Mouse (Mus musculus): Measurements from ENCODE around the gene Rnf5.

Gene Rnf5

DNA sequence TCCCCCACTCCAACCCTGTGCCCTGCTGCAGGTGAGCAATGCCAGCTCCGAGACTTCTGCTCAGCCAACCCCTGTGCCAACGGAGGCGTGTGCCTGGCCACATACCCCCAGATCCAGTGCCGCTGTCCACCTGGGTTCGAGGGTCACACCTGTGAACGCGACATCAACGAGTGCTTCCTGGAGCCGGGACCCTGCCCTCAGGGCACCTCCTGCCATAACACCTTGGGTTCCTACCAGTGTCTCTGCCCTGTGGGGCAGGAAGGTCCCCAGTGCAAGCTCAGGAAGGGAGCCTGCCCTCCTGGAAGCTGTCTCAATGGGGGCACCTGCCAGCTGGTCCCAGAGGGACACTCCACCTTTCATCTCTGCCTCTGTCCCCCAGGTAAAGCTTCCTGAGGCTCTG is 36.2 kb downstream of the Rnf5 start:
- no peak for DNase-seq (ENCODE audit: low read depth, low spot score)

DNA sequence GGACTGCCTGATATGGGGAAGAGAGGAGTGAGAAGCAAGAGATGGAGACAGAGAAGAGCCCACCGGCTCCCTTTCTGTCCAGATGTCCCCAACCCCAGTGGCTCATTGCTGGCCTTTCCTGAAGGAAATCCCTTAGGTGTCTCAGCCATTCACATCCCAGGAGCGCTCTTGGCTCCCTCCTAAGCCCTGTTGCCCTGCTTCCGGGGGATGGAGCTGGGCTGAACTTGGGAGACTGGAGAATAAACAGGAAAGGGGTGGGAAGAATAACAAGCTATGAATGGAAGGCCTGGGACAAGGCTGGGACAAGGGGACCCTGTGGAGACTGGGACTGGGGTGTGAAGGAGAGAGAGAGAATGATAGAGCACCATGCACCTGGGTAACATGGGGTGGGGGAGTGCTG is 38.7 kb downstream of the Rnf5 start:
- no peak for DNase-seq (ENCODE audit: low read depth, low spot score)
- H3K27me3 ChIP-seq (ENCODE audit: control insufficient read depth, insufficient read depth, low read length, poor library complexity, severe bottlenecking) = no peaks in the 10 kb centered on the region; the same call in 1 of the 2 replicates
- H3K36me3 ChIP-seq (ENCODE audit: control insufficient read depth, insufficient read depth, low read length, poor library complexity, severe bottlenecking) = no peaks in the 10 kb centered on the region

More for the DNA sequence above, 36.2 kb downstream of the Rnf5 start:
- Histone ChIP-seq H3K36me3 (ENCODE audit: control insufficient read depth, insufficient read depth, low read length, poor library complexity, severe bottlenecking) (no peaks in the 10 kb centered on the region), H3K27me3 (ENCODE audit: control insufficient read depth, insufficient read depth, low read length, poor library complexity, severe bottlenecking) (no peaks in the 10 kb centered on the region)

DNA sequence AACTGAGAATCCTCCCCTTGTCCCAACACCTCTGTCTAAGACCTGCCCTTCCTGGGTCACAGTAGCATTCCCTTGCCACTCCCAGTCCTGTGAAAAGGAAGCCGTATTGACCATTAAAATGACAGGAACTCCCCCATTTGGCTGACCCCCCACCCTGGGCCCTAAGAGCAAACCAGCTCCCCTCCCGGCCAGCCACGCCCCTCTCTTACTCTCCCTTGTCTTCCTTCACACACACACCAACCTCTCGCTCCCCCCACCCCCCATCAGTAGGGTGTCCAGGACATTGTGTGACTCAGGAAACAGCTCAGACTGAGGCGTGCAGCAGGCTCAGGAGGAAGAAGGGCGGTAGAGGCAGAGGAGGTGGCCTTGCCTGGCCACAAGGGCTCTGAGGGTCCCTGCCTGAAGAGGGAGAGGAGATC is 39.5 kb downstream of the Rnf5 start, which contains the start of gene Notch4:
Gene Notch4 (plus strand): TSS at position 266 of the 419 bp plus-strand sequence.
- Histone ChIP-seq H3K36me3 (ENCODE audit: control insufficient read depth, insufficient read depth, low read length, poor library complexity, severe bottlenecking) (no peaks in the 10 kb centered on the region), H3K27me3 (ENCODE audit: control insufficient read depth, insufficient read depth, low read length, poor library complexity, severe bottlenecking) (no peaks in the 10 kb centered on the region; the same call in 1 of the 2 replicates)
- DNase-seq (ENCODE audit: low read depth, low spot score) = no peak

DNA sequence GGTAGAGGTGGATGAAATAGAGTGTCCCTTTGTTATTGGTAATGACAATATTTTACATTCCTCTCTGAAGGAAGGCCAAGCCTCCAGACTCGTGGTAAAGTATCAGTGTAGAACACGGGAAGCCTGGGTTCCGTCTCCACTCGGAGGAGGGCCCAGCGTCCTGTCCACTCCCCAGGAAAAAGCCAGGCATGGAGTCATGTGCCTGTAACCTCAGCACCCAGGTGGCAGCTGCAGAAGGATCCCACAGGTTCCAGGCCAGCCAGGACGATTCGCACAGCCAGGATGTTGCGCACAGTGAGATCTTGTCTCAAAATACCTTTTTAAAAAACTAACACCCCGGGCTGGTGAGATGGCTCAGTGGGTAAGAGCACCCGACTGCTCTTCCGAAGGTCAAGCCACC is 40.1 kb downstream of the Rnf5 start:
- H3K27me3 ChIP-seq (ENCODE audit: control insufficient read depth, insufficient read depth, low read length, poor library complexity, severe bottlenecking) = no peaks in the 10 kb centered on the region; the same call in 1 of the 2 replicates
- DNase-seq (ENCODE audit: low read depth, low spot score) = no peak

DNA sequence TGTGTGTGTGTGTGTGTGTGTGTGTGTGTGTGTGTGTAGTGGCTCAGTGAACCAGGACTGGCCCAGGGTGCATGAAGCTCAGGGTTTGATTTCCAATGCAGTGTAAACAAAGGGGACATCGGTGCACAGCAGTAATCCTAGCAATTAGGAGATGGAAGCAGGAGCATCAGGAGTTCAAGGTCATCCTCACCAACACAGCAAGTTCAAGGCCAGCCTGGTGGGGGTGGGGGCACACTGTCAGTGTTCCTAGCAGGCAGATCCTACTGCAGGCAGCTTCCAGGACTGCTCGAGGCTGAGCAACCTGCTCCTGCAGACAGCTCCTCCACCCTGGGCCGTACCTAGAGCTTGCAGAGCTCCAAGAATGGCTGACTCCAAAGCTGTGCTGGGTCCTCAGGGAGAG is 40.9 kb downstream of the Rnf5 start:
- Histone ChIP-seq H3K36me3 (ENCODE audit: control insufficient read depth, insufficient read depth, low read length, poor library complexity, severe bottlenecking) (no peaks in the 10 kb centered on the region), H3K27me3 (ENCODE audit: control insufficient read depth, insufficient read depth, low read length, poor library complexity, severe bottlenecking) (no peaks in the 10 kb centered on the region; the same call in 1 of the 2 replicates)
- DNase-seq (ENCODE audit: low read depth, low spot score) = no peak

More for the DNA sequence above, 40.1 kb downstream of the Rnf5 start:
- H3K36me3 ChIP-seq (ENCODE audit: control insufficient read depth, insufficient read depth, low read length, poor library complexity, severe bottlenecking) = no peaks in the 10 kb centered on the region

DNA sequence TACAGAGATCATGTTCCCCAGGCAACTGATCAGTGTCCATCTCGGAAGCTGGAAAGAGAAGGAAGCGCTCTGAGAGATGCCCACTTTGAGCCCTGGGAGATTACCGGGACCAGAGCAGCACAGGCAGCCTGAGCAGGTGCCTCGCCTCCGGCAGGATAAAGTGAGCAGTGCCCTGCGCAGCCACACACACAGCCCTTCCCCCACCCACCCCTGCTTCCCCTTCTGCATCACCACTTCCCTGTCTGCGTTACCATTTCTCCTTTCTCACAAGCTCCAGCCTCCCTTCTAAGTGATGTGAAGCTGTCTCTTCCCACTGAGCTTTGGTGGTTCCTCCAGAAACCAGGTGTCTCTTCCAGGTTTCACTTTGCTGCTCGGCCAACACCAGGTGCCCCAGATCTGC is 42.3 kb downstream of the Rnf5 start:
- no peaks in the 10 kb centered on the region for H3K36me3 ChIP-seq (ENCODE audit: control insufficient read depth, insufficient read depth, low read length, poor library complexity, severe bottlenecking)
- peak; percentile 85 for DNase-seq (ENCODE audit: low read depth, low spot score)
- no peaks in the 10 kb centered on the region; the same call in 1 of the 2 replicates for H3K27me3 ChIP-seq (ENCODE audit: control insufficient read depth, insufficient read depth, low read length, poor library complexity, severe bottlenecking)

DNA sequence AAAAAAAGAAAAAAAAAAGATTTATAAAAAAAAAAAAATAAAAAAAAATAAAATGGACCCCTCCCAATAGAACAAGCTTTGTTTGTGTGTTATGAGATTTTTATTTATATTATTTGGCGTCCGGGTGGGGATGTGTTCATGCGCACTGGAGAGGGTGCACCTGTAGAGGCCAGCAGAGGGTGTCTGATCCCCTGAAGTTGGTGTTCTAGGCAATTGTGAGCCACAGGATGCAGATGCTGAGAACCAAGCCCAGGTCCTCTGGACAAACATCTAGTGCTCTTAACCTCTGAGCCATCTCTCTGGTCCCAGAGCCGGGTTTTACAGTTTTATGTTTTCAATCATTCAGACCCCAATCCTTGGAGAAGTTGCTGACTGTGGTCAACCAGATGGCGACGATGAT is 43.1 kb downstream of the Rnf5 start:
- no peaks in the 10 kb centered on the region for H3K36me3 ChIP-seq (ENCODE audit: control insufficient read depth, insufficient read depth, low read length, poor library complexity, severe bottlenecking)
- H3K27me3 ChIP-seq (ENCODE audit: control insufficient read depth, insufficient read depth, low read length, poor library complexity, severe bottlenecking) = no peaks in the 10 kb centered on the region; the same call in 1 of the 2 replicates
- DNase-seq (ENCODE audit: low read depth, low spot score) = peak; percentile 31

DNA sequence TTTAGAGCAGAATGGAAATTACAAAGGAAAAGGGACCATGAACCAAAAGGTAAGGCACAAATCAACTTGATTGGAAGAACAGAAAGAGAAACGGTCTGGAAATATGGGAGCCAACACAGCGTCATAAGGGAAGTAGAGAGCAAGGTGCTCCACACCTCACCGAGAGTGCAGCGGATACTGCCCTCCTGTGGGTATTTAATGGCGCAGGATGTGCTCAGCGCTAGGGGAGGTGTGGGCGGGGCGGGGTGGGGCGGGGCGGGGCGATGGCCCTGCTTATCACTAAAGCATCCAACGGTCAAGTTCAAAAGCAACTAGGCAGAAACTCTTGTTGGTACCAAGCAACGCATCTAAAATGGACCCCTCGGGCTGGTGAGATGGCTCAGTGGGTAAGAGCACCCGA is 43.6 kb downstream of the Rnf5 start:
- peak; percentile 68 for DNase-seq (ENCODE audit: low read depth, low spot score)
- no peaks in the 10 kb centered on the region for H3K36me3 ChIP-seq (ENCODE audit: control insufficient read depth, insufficient read depth, low read length, poor library complexity, severe bottlenecking)
- no peaks in the 10 kb centered on the region; the same call in 1 of the 2 replicates for H3K27me3 ChIP-seq (ENCODE audit: control insufficient read depth, insufficient read depth, low read length, poor library complexity, severe bottlenecking)

DNA sequence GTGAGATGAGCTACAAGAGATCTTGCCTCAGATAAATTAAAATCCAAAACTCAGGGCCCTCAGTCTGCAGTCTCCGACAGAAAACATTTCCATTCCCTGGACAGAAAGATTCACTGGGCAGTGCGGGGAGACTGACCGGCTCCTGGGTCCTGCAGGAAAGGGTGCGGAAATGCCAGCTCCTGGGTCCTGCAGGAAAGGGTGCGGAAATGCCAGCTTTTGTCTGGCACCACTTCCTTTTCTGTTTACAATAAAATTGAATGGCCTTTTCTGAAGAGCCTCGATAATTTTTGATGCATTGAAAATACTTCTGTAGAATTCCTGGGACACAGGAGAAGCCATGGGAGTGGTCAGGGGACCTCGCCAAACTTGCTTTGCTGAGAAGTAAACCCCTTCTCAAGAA is 44.4 kb downstream of the Rnf5 start:
- no peak for DNase-seq (ENCODE audit: low read depth, low spot score)
- H3K36me3 ChIP-seq (ENCODE audit: control insufficient read depth, insufficient read depth, low read length, poor library complexity, severe bottlenecking) = no peaks in the 10 kb centered on the region
- no peaks in the 10 kb centered on the region; the same call in 1 of the 2 replicates for H3K27me3 ChIP-seq (ENCODE audit: control insufficient read depth, insufficient read depth, low read length, poor library complexity, severe bottlenecking)

DNA sequence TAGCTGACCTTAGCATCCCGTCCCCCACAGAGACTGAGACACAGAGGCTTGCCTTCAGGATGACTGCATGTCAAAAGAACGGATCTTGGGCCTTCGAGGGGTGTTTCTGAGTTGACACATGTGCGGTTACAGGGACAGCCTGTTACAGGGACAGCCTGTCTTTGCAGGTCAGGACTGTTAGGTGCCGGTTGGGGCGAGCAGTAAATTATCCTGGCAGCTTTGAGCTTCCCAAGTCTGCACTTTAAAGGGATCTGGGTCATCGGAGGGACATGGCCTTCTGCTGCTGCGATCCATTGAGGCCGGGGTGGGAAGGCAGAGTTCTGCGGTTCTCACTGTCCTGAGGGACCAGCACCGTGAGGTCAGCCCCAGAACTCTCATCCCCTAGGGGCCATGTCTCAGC is 46.1 kb downstream of the Rnf5 start:
- no peaks in the 10 kb centered on the region; the same call in 1 of the 2 replicates for H3K27me3 ChIP-seq (ENCODE audit: control insufficient read depth, insufficient read depth, low read length, poor library complexity, severe bottlenecking)
- no peak for DNase-seq (ENCODE audit: low read depth, low spot score)

DNA sequence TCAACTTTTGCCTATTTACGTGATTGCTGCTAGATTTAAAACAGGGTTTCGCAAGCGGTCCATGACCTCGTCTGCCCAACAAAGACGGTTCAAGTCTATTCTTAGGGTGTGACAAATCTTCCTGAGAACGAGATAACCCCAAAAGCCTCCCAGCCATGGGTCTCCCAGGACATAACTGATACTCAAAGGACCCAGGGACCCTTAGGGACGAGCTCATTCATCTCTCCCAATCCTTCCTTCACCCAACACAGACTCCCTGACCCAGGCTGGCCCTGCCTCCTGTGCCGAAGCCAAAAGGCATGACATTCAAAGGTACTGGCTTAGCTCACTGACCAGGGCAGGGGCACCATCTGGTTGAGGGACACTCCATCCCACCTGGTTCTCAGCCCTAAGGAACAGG is 47.1 kb downstream of the Rnf5 start:
- DNase-seq (ENCODE audit: low read depth, low spot score) = no peak
- Histone ChIP-seq H3K36me3 (ENCODE audit: control insufficient read depth, insufficient read depth, low read length, poor library complexity, severe bottlenecking) (no peaks in the 10 kb centered on the region), H3K27me3 (ENCODE audit: control insufficient read depth, insufficient read depth, low read length, poor library complexity, severe bottlenecking) (no peaks in the 10 kb centered on the region; the same call in 1 of the 2 replicates)

More for the DNA sequence above, 46.1 kb downstream of the Rnf5 start:
- H3K36me3 ChIP-seq (ENCODE audit: control insufficient read depth, insufficient read depth, low read length, poor library complexity, severe bottlenecking) = no peaks in the 10 kb centered on the region

DNA sequence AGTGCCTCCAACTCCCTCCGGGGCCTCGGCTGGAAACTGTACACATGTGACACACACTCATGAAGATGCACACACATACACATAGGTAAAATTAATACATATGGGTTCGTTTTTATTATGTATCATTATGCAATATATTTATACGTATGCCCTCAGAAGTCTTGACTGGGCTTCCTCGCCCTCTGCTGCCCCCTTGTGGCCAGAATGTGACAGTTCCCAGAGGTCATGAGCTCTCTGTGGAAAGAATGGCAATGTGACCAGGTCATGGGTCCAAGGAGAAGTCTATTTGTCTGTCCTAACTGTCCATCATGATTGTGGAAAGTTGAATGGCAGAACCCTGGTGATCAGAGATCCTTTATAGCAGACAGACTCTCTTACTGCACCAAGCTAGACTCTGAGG is 48.0 kb downstream of the Rnf5 start:
- no peaks in the 10 kb centered on the region for H3K27me3 ChIP-seq (ENCODE audit: control insufficient read depth, insufficient read depth, low read length, poor library complexity, severe bottlenecking)
- DNase-seq (ENCODE audit: low read depth, low spot score) = peak; percentile 89
- no peaks in the 10 kb centered on the region for H3K36me3 ChIP-seq (ENCODE audit: control insufficient read depth, insufficient read depth, low read length, poor library complexity, severe bottlenecking)

All from splenic B cell, adult 2 months (primary cell).